Mouse (Mus musculus) kidney, adult 10 weeks (tissue): ENCODE results near the gene Ephx3. TPM values are rescaled to one million over a fixed set of nuclear protein-coding genes. Genes with fewer than 3 reads are reported as not detected.

Experiments used
- polyA plus RNA-seq: library from polyadenylated mRNA; stranded (reverse); fragments of 350-450 nt; fragmentation: Illumina TruSeq; extraction: RNeasy Lipid Tissue Mini Kit (QIAGEN cat#74804); gene quantifications from one replicate; pipeline ENCODE4 v1.2.3, GENCODE M21; 2014; ENCODE audit warnings: low read depth, low replicate concordance

Gene Ephx3
- 0.49 TPM for polyA plus RNA-seq

GRCm38 (mm10) chr17:32188863-32189636 is at the start of gene Ephx3:
Ephx3 (minus strand) TSS chr17:32189549.

DNA sequence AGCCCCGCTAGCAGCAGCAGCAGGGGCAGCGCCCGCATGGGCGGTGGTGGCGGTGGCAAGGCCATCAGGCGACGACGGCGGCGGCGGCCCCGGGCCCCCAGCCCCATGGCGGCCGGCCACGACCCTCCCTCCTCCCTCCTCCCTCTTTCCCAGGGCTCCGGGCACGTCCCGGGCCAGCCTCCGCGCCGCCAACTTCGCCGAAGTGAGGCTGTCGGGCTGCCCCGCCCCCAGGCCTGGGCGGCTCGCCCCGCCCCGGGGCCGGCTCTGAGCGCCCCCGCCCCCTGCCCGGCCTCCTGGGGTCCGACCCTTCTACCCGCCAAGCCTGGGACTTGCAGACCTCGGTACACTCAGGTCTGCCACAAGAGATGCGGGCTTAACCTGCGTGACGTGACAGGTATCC is 22.7 kb downstream of the Ephx3 start, which contains the start of gene Notch3:
TSS of gene Notch3 (minus strand) at position 166 of the 400 bp plus-strand sequence.

Other genes starting within 250 kb of the Ephx3 start
- 1.4 TPM for gene Rrp1b, start 153.4 kb downstream of the Ephx3 start, polyA plus RNA-seq
- 3.7 TPM for gene Hsf2bp, start 153.2 kb downstream of the Ephx3 start, polyA plus RNA-seq
- gene Notch3, start 22.7 kb downstream of the Ephx3 start, polyA plus RNA-seq: 0.65 TPM
- 16.8 TPM for gene Brd4, start 95.2 kb upstream of the Ephx3 start, polyA plus RNA-seq
- 50.5 TPM for gene Akap8, start 131.7 kb upstream of the Ephx3 start, polyA plus RNA-seq
- gene Akap8l, start 161.1 kb upstream of the Ephx3 start, polyA plus RNA-seq: 18.6 TPM
- gene Wiz, start 199.9 kb upstream of the Ephx3 start, polyA plus RNA-seq: 2.5 TPM
- not detected for gene Rasal3, start 214.0 kb upstream of the Ephx3 start, polyA plus RNA-seq
- gene Pglyrp2, start 234.6 kb upstream of the Ephx3 start, polyA plus RNA-seq: not detected